23 mouse cellular contexts compared by ENCODE assay signal in the genomic region with DNA sequence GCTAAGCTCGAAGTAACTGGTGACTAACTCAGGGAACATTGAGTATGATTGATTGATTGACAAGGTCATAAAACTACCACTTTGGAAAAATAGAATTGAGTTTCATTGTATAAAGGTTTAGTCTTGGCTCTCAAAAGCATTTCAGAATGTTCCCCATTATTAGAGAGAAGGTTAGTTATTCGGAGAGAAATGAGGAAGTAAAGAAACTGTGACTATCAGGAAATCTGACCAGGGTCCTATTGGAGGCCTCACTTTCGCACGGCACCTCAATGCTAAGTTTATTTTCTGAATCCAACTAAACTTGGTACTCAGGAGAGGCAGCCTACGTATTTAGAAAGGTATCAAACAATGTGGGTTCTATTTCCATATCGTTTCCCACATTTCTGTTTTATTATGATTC. TPM values are rescaled to one million over a fixed set of nuclear protein-coding genes. Genes with fewer than 3 reads are reported as not detected.
A peak's percentile ranks its signal among the peaks of the same experiment; 100 is the strongest.
DNase-seq lines count a peak whose midpoint lies in the region; ATAC-seq and TF ChIP-seq lines count a peak whose summit lies in the region.
"Had no signal": no experiment of that assay in that cellular context is flagged by ENCODE, and none has a peak within 500 bp of the region (broad histone marks: within the 10 kb centered on the region; RNA-seq: fewer than 3 reads in every experiment).

No protein-coding gene starts in this region.

- no peaks in the 10 kb centered on the region for H3K36me3 ChIP-seq in G1E (replicated peaks)
- H3K36me3 ChIP-seq in intestine, embryonic 15.5 days: no peaks in the 10 kb centered on the region
- H3K36me3 ChIP-seq: embryonic facial prominence, embryonic 13.5 days; embryonic facial prominence, embryonic 15.5 days; forebrain, embryonic 15.5 days had no signal

- ATAC-seq in G1E (ENCODE audit: extremely low read depth, insufficient number of reproducible peaks, low FRiP score, poor library complexity, severe bottlenecking): no peak
- ATAC-seq in granulocyte monocyte progenitor cell, adult 5-6 weeks (replicated peaks; ENCODE audit: poor library complexity, severe bottlenecking): peak; percentile 50; the same call in 1 of the 2 replicates
- no peak for ATAC-seq in intestine, embryonic 15.5 days
- ATAC-seq: CD4-positive, CD25-positive, alpha-beta regulatory T cell, adult 4 months; forebrain, embryonic 13.5 days; forebrain, embryonic 15.5 days; forebrain, postnatal 0 days had no signal

- peak; percentile 15 for DNase-seq in G1E (ENCODE audit: low spot score)
- peak; percentile 46 for DNase-seq in MEL-GATA-1-ER (ENCODE audit: extremely low read depth, low read depth)
- no peak for DNase-seq in testis, postnatal 10 days (ENCODE audit: low spot score)
- DNase-seq: adrenal gland, adult 2 months; adrenal gland, postnatal 10 days; adrenal gland, postnatal 25 days; B cell, adult 2 months; cerebellum, adult 11 months; cerebellum, adult 18-20 months; cerebellum, adult 8-10 months; cerebellum, adult 9-11 months; cerebellum, postnatal 14 days; cerebellum, postnatal 36 days; embryo, embryonic 11 days; forebrain, postnatal 0 days had no signal

- TF ChIP-seq CTCF in G1E (IDR thresholded peaks at IDR 0.05; ENCODE audit: low read depth, low read length): no peak

- H3K27ac ChIP-seq in intestine, embryonic 15.5 days: no peak overlapping the region
- H3K27ac ChIP-seq: embryonic facial prominence, embryonic 13.5 days; embryonic facial prominence, embryonic 15.5 days; forebrain, embryonic 13.5 days; forebrain, embryonic 15.5 days had no signal

- peaks cover 4% of the 10 kb centered on the region for H3K27me3 ChIP-seq in G1E (ENCODE audit: insufficient read depth, low read length)
- no peaks in the 10 kb centered on the region for H3K27me3 ChIP-seq in intestine, embryonic 15.5 days (replicated peaks)
- H3K27me3 ChIP-seq: CH12.LX; embryonic facial prominence, embryonic 13.5 days; embryonic facial prominence, embryonic 15.5 days; forebrain, embryonic 13.5 days; forebrain, embryonic 15.5 days had no signal

- 84% methylated on average over 6 of the region's 6 CpGs for WGBS in intestine, embryonic 15.5 days

- no peaks in the 10 kb centered on the region for H3K9me3 ChIP-seq in G1E (replicated peaks)
- H3K9me3 ChIP-seq in intestine, embryonic 15.5 days: no peaks in the 10 kb centered on the region
- H3K9me3 ChIP-seq: embryonic facial prominence, embryonic 13.5 days; embryonic facial prominence, embryonic 15.5 days; forebrain, embryonic 13.5 days; forebrain, embryonic 15.5 days had no signal

- no peak overlapping the region for H3K9ac ChIP-seq in intestine, embryonic 15.5 days
- H3K9ac ChIP-seq: embryonic facial prominence, embryonic 13.5 days; embryonic facial prominence, embryonic 15.5 days; forebrain, embryonic 13.5 days; forebrain, embryonic 15.5 days; forebrain, postnatal 0 days had no signal

- H3K4me3 ChIP-seq in G1E (ENCODE audit: low read depth, low read length): no peak overlapping the region
- H3K4me3 ChIP-seq in intestine, embryonic 15.5 days (replicated peaks): no peak overlapping the region
- H3K4me3 ChIP-seq: embryonic facial prominence, embryonic 13.5 days; embryonic facial prominence, embryonic 15.5 days; forebrain, embryonic 13.5 days; forebrain, embryonic 15.5 days had no signal

- H3K4me2 ChIP-seq in intestine, embryonic 15.5 days (replicated peaks): no peak overlapping the region
- H3K4me2 ChIP-seq: embryonic facial prominence, embryonic 13.5 days; embryonic facial prominence, embryonic 15.5 days; forebrain, embryonic 13.5 days; forebrain, embryonic 15.5 days had no signal

- H3K4me1 ChIP-seq in G1E (ENCODE audit: insufficient read depth, low read depth, low read length): peaks cover 51% of the 10 kb centered on the region
- no peaks in the 10 kb centered on the region for H3K4me1 ChIP-seq in intestine, embryonic 15.5 days (replicated peaks)
- H3K4me1 ChIP-seq: embryonic facial prominence, embryonic 13.5 days; forebrain, embryonic 13.5 days; forebrain, embryonic 15.5 days had no signal

RNA-seq across cellular contexts. Expression of gene Dnm3, which starts 27.8 kb away (rescaled TPM):
- total RNA-seq in G1E (2014; fragmentation: Nextera tagmentation) (0.58 TPM in 1 of 2 replicates, not detected in the other), G1E (2017) (0.29 and 0.66 TPM in 2 replicates)
- polyA plus RNA-seq in G1E (2012): 0.12 and 0.27 TPM in 2 replicates
- total RNA-seq in granulocyte monocyte progenitor cell, adult 5-6 weeks (2014; fragmentation: Nextera tagmentation): not detected in 2 replicates
- not detected in 2 replicates for total RNA-seq in granulocyte monocyte progenitor cell, adult 5-6 weeks (2017)
- 4.4 and 5.8 TPM in 2 replicates for polyA plus RNA-seq in intestine, embryonic 15.5 days (2015; fragmentation: Nextera tagmentation; extraction: Ambion mirVana)

RNA-seq across cellular contexts. Expression of gene Mettl13, which starts 42.7 kb away (rescaled TPM):
- total RNA-seq in G1E (2014; fragmentation: Nextera tagmentation): 16.0 and 16.9 TPM in 2 replicates
- total RNA-seq in G1E (2017): 27.0 and 27.6 TPM in 2 replicates
- polyA plus RNA-seq in G1E (2012): 16.7 and 17.4 TPM in 2 replicates
- 13.5 and 17.7 TPM in 2 replicates for total RNA-seq in granulocyte monocyte progenitor cell, adult 5-6 weeks (2014; fragmentation: Nextera tagmentation)
- 20.3 and 20.6 TPM in 2 replicates for total RNA-seq in granulocyte monocyte progenitor cell, adult 5-6 weeks (2017)
- 21.1 and 22.0 TPM in 2 replicates for polyA plus RNA-seq in intestine, embryonic 15.5 days (2015; fragmentation: Nextera tagmentation; extraction: Ambion mirVana)
